Mouse (Mus musculus) neural tube, embryonic 13.5 days (tissue): ENCODE data around the gene Olfml2b. TPM values are rescaled to one million over a fixed set of nuclear protein-coding genes. Genes with fewer than 3 reads are reported as not detected.

Source experiments
- ATAC-seq: fragments of 200-750 bp; cut with Nextera tagmentation; 2 replicates; pipeline ENCODE4 v1.8.0; 2017; ENCODE audit warnings: low read depth, mild to moderate bottlenecking, moderate TSS enrichment, moderate library complexity
- H3K27ac ChIP-seq: fragments of 300-500 bp; sonication (generic); replicated peaks from 2 replicates; pipeline ENCODE4 v1.5.1; 2015; ENCODE audit warnings: moderate library complexity, mild to moderate bottlenecking, inconsistent platforms
- H3K27me3 ChIP-seq: fragments of 300-500 bp; sonication (generic); 2 replicates; pipeline ENCODE4 v1.6.1; 2015; ENCODE audit warnings: mild to moderate bottlenecking, inconsistent platforms
- H3K36me3 ChIP-seq: fragments of 300-500 bp; sonication (generic); 2 replicates; pipeline ENCODE4 v1.6.1; 2015; ENCODE audit warnings: mild to moderate bottlenecking, inconsistent platforms
- H3K4me1 ChIP-seq: fragments of 300-500 bp; sonication (generic); replicated peaks from 2 replicates; pipeline ENCODE4 v1.6.1; 2015; ENCODE audit warnings: inconsistent platforms
- H3K4me2 ChIP-seq: fragments of 300-500 bp; sonication (generic); 2 replicates; pipeline ENCODE4 v1.6.1; 2015; ENCODE audit warnings: inconsistent platforms, mild to moderate bottlenecking, moderate library complexity
- H3K4me3 ChIP-seq: fragments of 300-500 bp; sonication (generic); 2 replicates; pipeline ENCODE4 v1.5.1; 2015; ENCODE audit warnings: mild to moderate bottlenecking, inconsistent platforms
- H3K9ac ChIP-seq: fragments of 300-500 bp; sonication (generic); 2 replicates; pipeline ENCODE4 v1.6.1; 2015; ENCODE audit warnings: moderate library complexity, mild to moderate bottlenecking, inconsistent platforms
- H3K9me3 ChIP-seq: fragments of 300-500 bp; sonication (generic); 2 replicates; pipeline ENCODE4 v1.6.1; 2016; ENCODE audit warnings: inconsistent platforms
- whole genome bisulfite sequencing: fragments of 180-500 bp; shearing (Covaris S2); methylation state at CpG from one replicate; pipeline ENCODE4 v1.1.7; 2015; 5-methylcytosine and 5-hydroxymethylcytosine counted together
- polyA plus RNA-seq: library from polyadenylated mRNA; unstranded; fragments of >200 nt; fragmentation: Nextera tagmentation; extraction: Ambion mirVana; gene quantifications from 2 replicates; pipeline ENCODE4 v1.2.1, GENCODE M21; 2015

Olfml2b gene
- polyA plus RNA-seq, 1 experiment from 2014 or later = 14.4 TPM

DNA sequence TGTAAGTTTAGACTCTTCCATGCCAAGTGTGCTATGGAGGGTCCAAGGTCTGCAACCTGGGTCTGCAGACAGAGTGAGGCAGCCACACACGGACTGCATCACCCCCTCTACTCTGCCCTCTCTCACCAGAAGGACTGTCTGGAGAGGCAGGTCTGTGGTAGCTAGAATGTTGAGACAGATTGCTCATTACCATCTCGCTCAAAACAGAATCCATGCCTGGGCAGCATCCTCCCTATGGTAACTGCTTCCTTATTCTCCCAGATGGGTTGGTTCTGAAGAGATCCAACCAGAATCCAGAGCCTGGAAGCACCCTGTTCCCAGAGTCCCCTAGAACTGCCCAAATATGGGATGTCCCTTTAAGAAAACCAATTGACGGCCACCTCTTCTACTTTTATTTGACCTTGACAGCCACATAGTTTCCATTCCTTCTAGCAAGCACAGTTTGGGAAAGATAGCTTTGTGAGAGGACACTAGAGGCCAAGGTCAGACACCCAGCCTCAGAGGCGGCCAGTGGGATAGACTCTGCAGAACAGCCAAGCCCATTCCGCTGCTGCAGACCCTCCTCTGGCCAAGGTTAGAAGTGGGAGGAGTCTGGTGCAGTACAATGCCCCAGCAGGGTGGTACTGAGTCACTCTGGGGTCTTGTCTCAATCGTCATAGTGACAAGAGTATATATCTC lies 6.9 kb downstream of the Olfml2b start:
- no peaks in the 10 kb centered on the region for H3K27me3 ChIP-seq
- H3K4me1 ChIP-seq = peaks cover 28% of the 10 kb centered on the region
- no peak overlapping the region for H3K4me3 ChIP-seq
- H3K9me3 ChIP-seq = no peaks in the 10 kb centered on the region
- H3K27ac ChIP-seq = no peak overlapping the region
- H3K4me2 ChIP-seq = no peak overlapping the region
- no peak for ATAC-seq
- no peak overlapping the region for H3K9ac ChIP-seq
- WGBS = 60% methylated on average over 6 of the region's 6 CpGs
- H3K36me3 ChIP-seq = peaks cover 22% of the 10 kb centered on the region

DNA sequence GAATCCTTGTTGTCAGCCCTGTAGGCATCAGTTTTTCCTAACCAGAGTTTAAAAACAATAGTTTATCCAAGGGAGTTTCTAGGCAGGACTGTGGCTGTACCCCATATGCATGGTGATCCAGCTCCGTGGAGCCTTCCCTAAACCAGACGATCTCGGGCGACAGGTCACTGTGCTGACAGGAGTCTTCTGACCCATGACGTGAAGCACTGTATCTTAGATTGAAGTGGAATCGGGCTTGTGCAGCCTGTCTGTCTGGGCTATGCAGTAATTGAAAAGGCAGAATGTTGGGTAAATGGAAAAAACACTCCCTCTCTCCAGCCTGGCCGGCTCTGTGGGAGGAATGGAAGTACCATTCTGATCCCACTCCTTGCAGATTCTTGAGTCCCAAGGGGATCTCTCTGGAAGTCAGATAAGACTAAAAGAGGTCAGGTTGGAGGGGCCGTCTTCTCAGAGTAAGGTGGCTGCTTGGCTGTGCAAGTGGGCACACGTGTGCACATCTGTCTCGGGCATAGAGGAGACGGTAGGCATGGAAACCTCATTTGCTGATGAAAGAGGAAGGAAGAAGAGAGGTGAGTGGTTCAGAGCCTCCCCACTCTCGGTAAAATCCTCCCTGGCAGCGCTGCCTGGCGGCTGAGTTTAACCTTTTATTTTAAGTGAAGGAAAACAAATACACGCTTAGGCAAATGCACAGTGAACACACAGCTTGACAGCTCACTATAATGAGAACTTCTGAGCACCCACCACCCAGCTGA lies 7.8 kb downstream of the Olfml2b start:
- WGBS = 80% methylated on average over 15 of the region's 15 CpGs
- Histone ChIP-seq H3K4me1 (peaks cover 28% of the 10 kb centered on the region), H3K4me3 (no peak overlapping the region), H3K4me2 (no peak overlapping the region), H3K9ac (no peak overlapping the region), H3K27me3 (no peaks in the 10 kb centered on the region), H3K36me3 (peaks cover 22% of the 10 kb centered on the region), H3K9me3 (no peaks in the 10 kb centered on the region), H3K27ac (no peak overlapping the region)
- ATAC-seq = no peak

DNA sequence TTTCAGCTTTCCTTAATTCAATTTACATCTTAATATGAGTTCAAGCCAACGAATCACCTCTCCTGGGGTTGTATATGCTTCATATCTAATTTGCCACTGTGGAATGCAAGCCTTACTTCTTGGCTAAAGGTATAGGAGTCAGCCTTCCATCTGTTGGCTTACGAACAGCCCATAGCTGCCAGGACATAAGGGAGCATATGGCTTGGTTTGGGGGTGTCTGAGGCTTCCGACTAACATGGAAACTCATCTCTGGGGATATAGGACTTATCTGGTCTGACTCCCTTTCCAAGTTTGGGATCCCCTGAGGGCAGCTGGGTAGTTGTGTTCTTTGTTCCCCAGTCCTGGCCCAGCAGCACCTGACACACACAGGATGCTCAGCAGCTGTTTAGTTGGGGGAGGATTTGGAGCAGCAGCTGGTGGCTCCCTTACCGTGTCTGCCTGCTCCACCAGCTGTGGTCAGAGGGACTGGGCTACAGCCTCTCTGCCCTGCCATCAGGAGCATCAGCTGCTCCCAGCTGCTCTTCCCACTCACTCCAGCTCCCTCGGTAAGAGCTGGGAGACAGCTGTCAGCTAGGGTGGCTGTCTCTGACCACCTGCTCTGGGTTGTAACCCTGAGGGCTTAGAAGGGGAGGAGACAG lies 11.1 kb downstream of the Olfml2b start:
- H3K27me3 ChIP-seq = no peaks in the 10 kb centered on the region
- H3K4me3 ChIP-seq = no peak overlapping the region
- peaks cover 24% of the 10 kb centered on the region for H3K4me1 ChIP-seq
- no peak overlapping the region for H3K4me2 ChIP-seq
- H3K27ac ChIP-seq = no peak overlapping the region
- peak; percentile 54; the same call in 1 of the 2 replicates for ATAC-seq
- H3K9me3 ChIP-seq = no peaks in the 10 kb centered on the region
- H3K9ac ChIP-seq = no peak overlapping the region
- WGBS = 50% methylated on average over 5 of the region's 5 CpGs
- H3K36me3 ChIP-seq = peaks cover 14% of the 10 kb centered on the region; the same call in 1 of the 2 replicates

DNA sequence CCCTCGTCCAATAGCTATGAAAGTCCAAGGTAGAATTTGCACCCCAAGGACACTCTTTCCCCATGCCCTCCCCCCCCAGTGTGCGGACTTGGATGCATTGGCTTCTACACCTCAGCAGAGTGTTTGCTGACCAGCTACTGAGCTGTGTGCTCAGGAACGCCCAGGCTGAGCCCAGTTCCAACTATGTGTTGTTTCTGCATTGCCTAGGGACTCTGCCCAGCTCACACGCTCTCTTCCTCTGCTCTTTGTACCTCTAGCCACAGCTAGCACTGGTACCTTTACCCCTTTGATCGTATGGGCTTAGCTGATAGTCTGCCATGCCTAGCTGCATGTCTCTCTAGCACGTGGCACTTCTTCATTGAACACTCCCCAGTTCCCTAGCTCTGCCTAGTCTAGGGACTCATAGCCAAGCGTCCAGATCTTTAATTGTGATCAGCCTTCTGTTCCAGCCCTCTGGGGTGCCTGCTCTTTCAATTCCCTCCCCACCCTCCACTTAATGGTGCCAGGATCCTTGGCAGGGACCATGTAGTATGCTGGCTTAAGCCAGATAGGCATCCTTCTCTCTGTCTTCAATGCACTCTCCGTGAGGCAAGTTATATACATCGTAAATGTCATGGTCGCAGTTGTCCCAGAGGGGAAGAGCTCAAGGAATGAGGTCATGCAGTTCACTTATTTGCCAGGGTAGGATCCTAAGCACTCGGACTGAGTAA lies 12.3 kb downstream of the Olfml2b start:
- 0 out of 2 replicates have a peak, but pooled peaks cover 7% of the 10 kb centered on the region for H3K36me3 ChIP-seq
- ATAC-seq = peak; percentile 32; the same call in 1 of the 2 replicates
- H3K9me3 ChIP-seq = no peaks in the 10 kb centered on the region
- H3K27ac ChIP-seq = 0 out of 2 replicates have a peak overlapping the region, but pooled peaks have one; percentile 1
- 59% methylated on average over 11 of the region's 11 CpGs for WGBS
- H3K9ac ChIP-seq = no peak overlapping the region
- no peak overlapping the region for H3K4me2 ChIP-seq
- peaks cover 24% of the 10 kb centered on the region for H3K4me1 ChIP-seq
- H3K4me3 ChIP-seq = no peak overlapping the region
- H3K27me3 ChIP-seq = no peaks in the 10 kb centered on the region

DNA sequence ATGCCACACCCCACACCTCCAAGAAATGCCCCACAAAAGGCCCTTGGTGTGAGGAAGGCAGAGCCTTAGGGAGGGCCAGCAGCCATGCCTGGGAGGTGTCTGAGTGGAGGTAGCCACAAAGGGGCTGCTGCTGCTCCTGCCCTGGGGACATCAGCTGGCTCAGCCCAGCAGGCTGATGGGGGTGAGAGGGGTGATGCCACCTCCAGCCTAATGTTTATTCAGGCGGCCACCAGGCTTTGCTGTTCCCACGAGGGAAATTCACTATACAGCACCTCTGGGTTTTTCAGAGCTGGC lies 12.8 kb downstream of the Olfml2b start:
- Histone ChIP-seq H3K4me3 (no peak overlapping the region), H3K4me1 (peaks cover 24% of the 10 kb centered on the region), H3K4me2 (no peak overlapping the region), H3K9ac (no peak overlapping the region), H3K27me3 (no peaks in the 10 kb centered on the region), H3K27ac (no peak overlapping the region), H3K9me3 (no peaks in the 10 kb centered on the region), H3K36me3 (0 out of 2 replicates have a peak, but pooled peaks cover 10% of the 10 kb centered on the region)
- WGBS = 22% methylated on average over 2 of the region's 2 CpGs
- ATAC-seq = peak; percentile 17; the same call in 1 of the 2 replicates

DNA sequence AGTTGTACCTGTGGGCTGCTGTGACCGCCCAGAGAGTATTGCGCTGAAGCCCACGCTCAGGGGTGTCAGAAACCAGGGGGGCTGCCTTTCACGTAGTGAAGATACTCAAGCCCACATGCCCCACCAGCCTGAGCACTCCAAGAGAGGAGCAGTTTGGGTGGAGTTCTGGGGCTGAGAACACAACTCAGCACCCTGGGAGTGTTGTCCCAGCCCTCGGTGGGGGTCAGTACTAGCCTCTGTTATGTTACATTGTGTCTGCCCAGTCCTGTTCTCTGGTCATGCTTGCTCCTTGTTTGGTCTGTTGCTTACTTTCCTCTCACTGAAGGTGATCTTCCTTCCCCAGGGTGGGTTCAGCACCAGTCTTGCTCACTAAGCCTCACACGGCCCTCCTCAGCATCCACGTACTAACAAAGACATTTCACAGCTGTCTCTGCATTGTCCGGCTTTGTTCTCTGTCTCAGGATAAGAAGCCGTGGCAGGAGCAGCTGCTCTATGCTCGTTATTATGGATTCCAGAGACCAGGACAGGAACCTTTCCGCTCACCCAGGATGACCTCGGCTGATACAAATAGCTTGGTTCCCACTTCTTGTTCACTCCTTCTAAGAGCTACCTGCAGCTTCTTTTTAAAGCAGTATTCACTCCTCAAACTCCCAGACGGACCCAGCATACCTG lies 13.4 kb downstream of the Olfml2b start:
- 52% methylated on average over 13 of the region's 13 CpGs for WGBS

DNA sequence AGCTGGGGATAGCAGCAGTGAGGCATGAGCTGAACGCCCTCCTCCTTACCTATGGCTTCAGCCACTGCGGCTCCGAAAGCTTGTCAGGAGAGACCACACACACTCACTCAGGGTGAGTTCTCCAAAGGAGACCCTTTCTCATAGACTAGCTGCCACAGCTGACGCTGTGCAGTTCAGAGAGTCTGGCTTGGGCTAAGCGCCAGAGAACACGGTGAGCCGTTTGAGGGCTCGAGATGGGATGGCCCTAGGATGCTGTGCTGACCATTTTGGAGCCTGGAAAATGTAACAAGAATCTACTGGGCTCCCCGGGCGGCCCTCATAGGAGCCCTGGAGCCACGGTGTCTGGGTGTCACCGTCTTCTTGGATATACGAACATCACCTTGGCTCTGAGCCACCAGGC lies 14.9 kb downstream of the Olfml2b start:
- no peaks in the 10 kb centered on the region for H3K9me3 ChIP-seq
- no peak overlapping the region for H3K27ac ChIP-seq
- ATAC-seq = no peak
- 87% methylated on average over 13 of the region's 13 CpGs for WGBS
- H3K27me3 ChIP-seq = no peaks in the 10 kb centered on the region
- no peak overlapping the region for H3K4me3 ChIP-seq
- no peak overlapping the region for H3K4me2 ChIP-seq
- H3K9ac ChIP-seq = no peak overlapping the region
- H3K4me1 ChIP-seq = peaks cover 24% of the 10 kb centered on the region
- H3K36me3 ChIP-seq = peaks cover 20% of the 10 kb centered on the region

More for the DNA sequence above, 13.4 kb downstream of the Olfml2b start:
- no peak overlapping the region for H3K9ac ChIP-seq
- H3K9me3 ChIP-seq = no peaks in the 10 kb centered on the region
- no peak overlapping the region for H3K4me3 ChIP-seq
- H3K4me2 ChIP-seq = no peak overlapping the region
- peaks cover 24% of the 10 kb centered on the region for H3K4me1 ChIP-seq
- H3K27ac ChIP-seq = no peak overlapping the region
- H3K36me3 ChIP-seq = peaks cover 10% of the 10 kb centered on the region
- peak; percentile 12; the same call in 1 of the 2 replicates for ATAC-seq
- H3K27me3 ChIP-seq = no peaks in the 10 kb centered on the region

DNA sequence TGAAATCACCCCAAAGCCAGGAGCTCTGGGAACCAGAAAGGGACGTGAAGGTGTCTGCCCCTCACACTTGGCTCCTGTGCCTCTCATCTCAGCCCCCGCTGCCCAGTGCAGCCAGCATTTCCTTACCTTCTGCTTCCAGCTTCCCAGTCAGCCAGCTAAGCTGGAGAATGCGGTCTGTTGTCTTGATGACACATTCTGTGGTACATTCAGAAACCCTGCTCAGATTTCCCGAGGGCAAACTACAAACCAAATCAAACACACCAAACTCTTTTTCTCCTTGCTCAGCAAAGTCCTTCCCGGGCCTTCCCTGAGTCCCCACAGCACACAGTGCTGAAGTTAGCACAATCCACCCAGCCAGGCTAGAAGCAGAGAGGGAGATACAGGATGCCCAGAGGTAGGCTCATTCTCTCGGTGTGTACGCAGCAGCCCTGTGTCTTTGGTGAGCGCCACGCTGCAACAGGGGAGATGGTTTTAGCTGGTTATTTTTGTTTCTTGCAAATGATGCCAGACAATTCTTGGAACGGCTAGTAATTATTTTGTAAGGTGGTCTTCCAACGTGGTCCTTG lies 20.4 kb downstream of the Olfml2b start:
- ATAC-seq = no peak
- Histone ChIP-seq H3K4me2 (no peak overlapping the region), H3K9me3 (no peaks in the 10 kb centered on the region), H3K27ac (no peak overlapping the region), H3K27me3 (no peaks in the 10 kb centered on the region), H3K4me1 (no peaks in the 10 kb centered on the region), H3K4me3 (no peak overlapping the region), H3K9ac (no peak overlapping the region), H3K36me3 (peaks cover 35% of the 10 kb centered on the region)
- 87% methylated on average over 11 of the region's 11 CpGs for WGBS

DNA sequence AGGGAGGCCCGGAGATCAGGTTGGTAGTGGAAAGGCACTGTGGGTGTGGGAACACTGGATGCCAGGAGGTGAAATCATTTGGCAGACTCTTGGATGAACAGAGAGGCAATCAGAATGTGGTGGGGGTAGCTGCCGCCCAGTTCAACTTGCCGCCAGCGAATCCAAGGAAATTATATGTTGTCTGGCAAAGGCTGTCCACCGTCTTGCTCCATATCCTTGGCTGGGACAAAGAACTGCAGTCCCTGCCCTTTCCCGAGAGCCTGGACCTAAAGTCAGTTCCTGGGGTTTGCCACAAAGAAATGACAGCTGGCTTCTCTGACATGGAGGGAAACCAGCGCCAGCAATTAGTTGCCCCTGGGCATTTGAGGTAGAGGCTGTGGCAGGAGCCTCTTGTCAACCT lies 20.9 kb downstream of the Olfml2b start:
- ATAC-seq = no peak
- peaks cover 40% of the 10 kb centered on the region for H3K36me3 ChIP-seq
- no peaks in the 10 kb centered on the region for H3K4me1 ChIP-seq
- 76% methylated on average over 7 of the region's 7 CpGs for WGBS
- H3K27ac ChIP-seq = no peak overlapping the region
- H3K4me3 ChIP-seq = no peak overlapping the region
- no peaks in the 10 kb centered on the region for H3K27me3 ChIP-seq
- H3K9ac ChIP-seq = no peak overlapping the region
- H3K9me3 ChIP-seq = no peaks in the 10 kb centered on the region
- no peak overlapping the region for H3K4me2 ChIP-seq

DNA sequence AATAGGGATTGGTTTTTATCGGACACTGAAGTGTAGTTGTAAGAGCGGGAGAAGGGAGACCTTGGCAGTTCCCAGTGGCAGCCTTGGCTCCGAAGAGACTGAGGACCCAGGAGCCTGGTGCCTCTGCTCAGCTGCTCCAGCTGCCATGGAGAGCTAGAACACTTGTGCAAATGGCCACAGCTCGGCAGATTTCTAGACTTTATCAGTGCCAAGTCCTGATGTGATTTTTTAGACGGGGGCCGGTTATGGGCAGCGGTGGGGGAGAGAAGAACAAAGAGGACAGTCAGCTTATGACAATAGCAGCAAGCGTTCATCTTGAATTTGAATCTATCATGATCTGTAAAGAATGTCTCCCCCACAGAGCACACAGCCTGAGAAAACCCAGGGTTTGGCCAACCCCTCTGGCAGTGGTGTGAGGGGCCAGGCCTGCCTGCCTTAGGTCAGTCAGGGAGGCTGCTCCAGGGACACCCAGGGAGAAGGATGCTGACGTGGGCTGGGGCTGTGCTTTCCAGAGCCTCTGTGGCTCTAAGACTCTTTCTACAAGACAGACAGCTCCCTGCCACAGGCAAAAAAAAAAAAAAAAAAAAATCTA lies 29.9 kb downstream of the Olfml2b start:
- no peak overlapping the region for H3K9ac ChIP-seq
- WGBS = 65% methylated on average over 9 of the region's 9 CpGs
- peaks cover 4% of the 10 kb centered on the region; the same call in 1 of the 2 replicates for H3K4me1 ChIP-seq
- no peak overlapping the region for H3K27ac ChIP-seq
- H3K4me3 ChIP-seq = no peak overlapping the region
- no peaks in the 10 kb centered on the region for H3K9me3 ChIP-seq
- peaks cover 31% of the 10 kb centered on the region for H3K36me3 ChIP-seq
- no peak overlapping the region for H3K4me2 ChIP-seq
- ATAC-seq = no peak
- no peaks in the 10 kb centered on the region for H3K27me3 ChIP-seq

DNA sequence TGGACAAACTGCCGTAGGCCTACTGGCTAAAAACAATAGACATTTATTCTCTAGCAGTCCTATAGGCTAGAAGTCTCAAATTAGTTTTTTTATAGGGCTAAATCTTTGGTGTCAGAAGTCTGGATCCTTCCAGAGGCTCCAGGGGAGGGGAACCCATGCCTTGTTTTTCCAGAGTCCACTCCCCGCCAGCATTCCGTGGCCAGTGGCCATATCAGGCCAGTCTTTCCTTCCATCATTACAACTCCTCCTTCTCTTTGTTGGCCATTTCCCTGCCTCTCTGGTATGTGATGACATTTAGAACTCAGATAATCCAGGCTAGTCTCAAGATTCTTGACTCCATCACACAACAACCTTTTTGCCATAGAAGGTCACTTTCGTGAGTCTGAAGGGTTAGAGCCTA lies 33.3 kb downstream of the Olfml2b start:
- H3K27me3 ChIP-seq = no peaks in the 10 kb centered on the region
- no peak for ATAC-seq
- H3K4me2 ChIP-seq = no peak overlapping the region
- H3K9ac ChIP-seq = no peak overlapping the region
- H3K36me3 ChIP-seq = peaks cover 18% of the 10 kb centered on the region
- no peak overlapping the region for H3K4me3 ChIP-seq
- peaks cover 4% of the 10 kb centered on the region; the same call in 1 of the 2 replicates for H3K4me1 ChIP-seq
- no peak overlapping the region for H3K27ac ChIP-seq
- WGBS = 95% methylated on average over 4 of the region's 4 CpGs
- H3K9me3 ChIP-seq = no peaks in the 10 kb centered on the region
